Mouse (Mus musculus) stomach, embryonic 14.5 days (tissue): ENCODE results near the gene Pomgnt2. TPM values are rescaled to one million over a fixed set of nuclear protein-coding genes. Genes with fewer than 3 reads are reported as not detected.

Source experiments
- polyA plus RNA-seq: library from polyadenylated mRNA; unstranded; fragments of >200 nt; fragmentation: Nextera tagmentation; extraction: Ambion mirVana; gene quantifications from 2 replicates; pipeline ENCODE4 v1.2.1, GENCODE M21; 2014

The Pomgnt2 gene
- polyA plus RNA-seq, 1 experiment from 2014 or later, result 13.8 TPM

Other genes starting within 250 kb of the Pomgnt2 start
- gene Zfp651, start 237.8 kb downstream of the Pomgnt2 start, polyA plus RNA-seq, result 12.5 and 13.7 TPM in 2 replicates
- 0.17 and 0.57 TPM in 2 replicates for gene Klhl40, start 219.5 kb downstream of the Pomgnt2 start, polyA plus RNA-seq
- 0.78 and 1.1 TPM in 2 replicates for gene Hhatl, start 204.6 kb downstream of the Pomgnt2 start, polyA plus RNA-seq
- 1.4 TPM in 2 replicates for gene Ccdc13, start 157.6 kb downstream of the Pomgnt2 start, polyA plus RNA-seq
- gene Higd1a, start 138.7 kb downstream of the Pomgnt2 start, polyA plus RNA-seq, result 289 and 309 TPM in 2 replicates
- gene Ackr2, start 98.8 kb downstream of the Pomgnt2 start, polyA plus RNA-seq, result 0.25 and 0.32 TPM in 2 replicates
- not detected in 2 replicates for gene Cyp8b1, start 80.8 kb downstream of the Pomgnt2 start, polyA plus RNA-seq
- gene Fam198a, start 46.1 kb downstream of the Pomgnt2 start, polyA plus RNA-seq, result 4.0 and 4.4 TPM in 2 replicates
- 37.2 and 40.3 TPM in 2 replicates for gene Snrk, start 120.2 kb upstream of the Pomgnt2 start, polyA plus RNA-seq